Mouse (Mus musculus): ENCODE data around the gene Ssrp1. TPM values are rescaled to one million over a fixed set of nuclear protein-coding genes. Genes with fewer than 3 reads are reported as not detected.
A peak's percentile ranks its signal among the peaks of the same experiment; 100 is the strongest.

The Ssrp1 gene
- total and polyA plus RNA-seq, 3 experiments, result 239 to 875 (median 420) TPM

DNA sequence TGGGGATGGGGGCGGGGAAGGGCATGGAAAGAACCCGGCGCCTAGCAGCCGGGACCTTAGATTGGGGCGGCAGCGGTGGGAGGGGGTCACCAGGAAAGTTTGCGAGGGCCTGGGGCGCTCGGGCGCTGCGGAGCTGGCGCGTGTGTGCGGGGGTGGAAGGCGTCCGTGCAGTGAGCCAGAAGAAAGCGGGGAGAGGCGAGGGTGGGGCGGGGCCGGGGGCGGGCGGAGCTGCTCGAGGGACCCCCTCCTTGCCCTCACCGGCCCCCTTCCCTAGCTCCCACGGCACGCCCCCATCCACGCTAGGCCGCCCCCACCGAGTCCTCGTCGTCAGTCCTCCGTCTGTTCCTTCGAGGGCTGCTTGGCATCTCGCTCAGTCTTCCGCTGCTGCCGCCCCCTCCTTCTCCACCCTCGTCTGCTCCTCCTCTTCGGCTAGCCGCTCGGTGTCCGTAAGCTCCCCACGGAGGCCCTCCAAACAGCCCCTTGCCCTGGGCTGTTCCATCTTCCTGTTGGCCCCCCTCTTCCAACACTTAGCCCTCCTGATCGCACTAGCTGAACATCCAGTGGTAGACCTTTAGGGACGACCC, 11.2 kb downstream of the Ssrp1 start:
- no peaks in the 10 kb centered on the region for H3K27me3 ChIP-seq (ENCODE audit: control insufficient read depth in 1 of 2, insufficient read depth in 2 of 2, low read length in 2 of 2)
- no peak for TF ChIP-seq ZKSCAN1 (IDR thresholded peaks at IDR 0.05; ENCODE audit: low read depth, low read length)
- no peak for TF ChIP-seq TCF12 (IDR thresholded peaks at IDR 0.05; ENCODE audit: low read depth, low read length)
- no peak for TF ChIP-seq MEF2A (IDR thresholded peaks at IDR 0.05; ENCODE audit: extremely low read depth, insufficient replicate concordance, low read depth, low read length, poor library complexity, severe bottlenecking)
- TF ChIP-seq NRF1 (IDR thresholded peaks at IDR 0.05; ENCODE audit: insufficient read depth, low read depth, low read length, poor library complexity, severe bottlenecking), result no peak
- peak; percentile 41; the same call in 1 of the 2 replicates for TF ChIP-seq SIN3A (IDR thresholded peaks at IDR 0.05; ENCODE audit: low read length)
- peak; percentile 47; the same call in 1 of the 2 replicates for TF ChIP-seq MAZ (IDR thresholded peaks at IDR 0.05; ENCODE audit: low read depth, low read length)
- TF ChIP-seq MXI1 (IDR thresholded peaks at IDR 0.05; ENCODE audit: low read depth, low read length), result no peak
- TF ChIP-seq POLR2A (IDR thresholded peaks at IDR 0.05; ENCODE audit: control insufficient read depth in 1 of 2, insufficient read depth in 1 of 2, low read depth in 1 of 2, low read length in 2 of 2, poor library complexity in 1 of 2), result peak in 1 of 2 experiments; percentile 25; a peak in 1 of 4 replicates
- no peak for TF ChIP-seq USF2 (IDR thresholded peaks at IDR 0.05; ENCODE audit: borderline replicate concordance in 1 of 2, insufficient read depth in 1 of 2, low read depth in 1 of 2, low read length in 2 of 2)
- no peak for TF ChIP-seq MAFK (IDR thresholded peaks at IDR 0.05; ENCODE audit: borderline replicate concordance, low read depth, low read length)
- TF ChIP-seq RCOR1 (IDR thresholded peaks at IDR 0.05; ENCODE audit: low read depth, low read length), result no peak
- TF ChIP-seq GABPA (IDR thresholded peaks at IDR 0.05; ENCODE audit: low read depth, low read length), result no peak
- no peak for TF ChIP-seq ETS1 (IDR thresholded peaks at IDR 0.05; ENCODE audit: low read depth, low read length)
- no peak for TF ChIP-seq JUND (IDR thresholded peaks at IDR 0.05; ENCODE audit: low read depth, low read length)
- DNase-seq (ENCODE audit: low read depth, low spot score), result peak; percentile 71
- H3K4me3 ChIP-seq (ENCODE audit: control insufficient read depth in 1 of 2, insufficient read depth in 1 of 2, low read depth in 2 of 2, low read length in 2 of 2), result peak overlapping the region; percentile 56 to 92
- peaks cover 0 to 4% of the 10 kb centered on the region in 2 experiments; a peak in 2 of 4 replicates for H3K4me1 ChIP-seq (ENCODE audit: control insufficient read depth in 1 of 2, insufficient read depth in 2 of 2, low read length in 2 of 2)
- H3K79me2 ChIP-seq (ENCODE audit: control insufficient read depth, insufficient read depth, low read length, poor library complexity), result no peaks in the 10 kb centered on the region; the same call in 1 of the 2 replicates
- H3K27ac ChIP-seq (ENCODE audit: control insufficient read depth, low read depth, low read length), result peak overlapping the region; percentile 6; the same call in 1 of the 2 replicates
- H3K9ac ChIP-seq (ENCODE audit: control insufficient read depth, low read depth, low read length, poor library complexity, severe bottlenecking), result peak overlapping the region; percentile 76
- H3K9me3 ChIP-seq (replicated peaks; ENCODE audit: insufficient read depth, low read length), result no peaks in the 10 kb centered on the region
- peaks cover 4 to 7% of the 10 kb centered on the region in 2 experiments; a peak in 3 of 4 replicates for H3K36me3 ChIP-seq (ENCODE audit: control insufficient read depth in 1 of 2, insufficient read depth in 2 of 2, low read length in 2 of 2)

DNA sequence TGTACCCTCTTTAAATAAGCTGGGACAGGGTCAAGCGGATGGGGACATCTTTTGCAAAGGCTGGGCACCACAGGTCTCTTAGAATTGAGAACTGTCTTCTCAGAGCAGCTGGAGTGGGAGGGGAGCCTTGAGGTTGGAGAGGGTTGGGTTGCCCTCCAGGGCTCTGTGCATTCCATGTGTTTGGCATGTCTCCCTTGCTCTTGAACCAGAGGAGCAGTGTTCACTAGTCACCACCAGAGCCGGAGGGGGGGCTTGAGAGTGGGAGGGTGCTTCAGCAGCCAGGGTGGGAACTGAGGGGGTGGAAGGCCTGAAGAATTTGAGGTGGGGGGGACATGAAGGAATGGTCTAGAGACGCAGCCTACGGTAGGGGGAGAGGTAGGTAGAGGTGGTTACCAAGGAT, 12.2 kb downstream of the Ssrp1 start:
- peaks cover 0 to 4% of the 10 kb centered on the region in 2 experiments; a peak in 2 of 4 replicates for H3K4me1 ChIP-seq (ENCODE audit: control insufficient read depth in 1 of 2, insufficient read depth in 2 of 2, low read length in 2 of 2)
- H3K27me3 ChIP-seq (ENCODE audit: control insufficient read depth in 1 of 2, insufficient read depth in 2 of 2, low read length in 2 of 2), result no peaks in the 10 kb centered on the region
- peaks cover 4 to 7% of the 10 kb centered on the region in 2 experiments; a peak in 3 of 4 replicates for H3K36me3 ChIP-seq (ENCODE audit: control insufficient read depth in 1 of 2, insufficient read depth in 2 of 2, low read length in 2 of 2)
- TF ChIP-seq ELF1 (IDR thresholded peaks at IDR 0.05; ENCODE audit: low read depth, low read length) (no peak), POLR2AphosphoS2 (IDR thresholded peaks at IDR 0.05; ENCODE audit: low read length) (no peak), USF1 (IDR thresholded peaks at IDR 0.05; ENCODE audit: low read depth, low read length) (no peak), UBTF (IDR thresholded peaks at IDR 0.05; ENCODE audit: borderline replicate concordance, insufficient read depth, low read depth, low read length) (no peak), RCOR1 (IDR thresholded peaks at IDR 0.05; ENCODE audit: low read depth, low read length) (no peak), SMC3 (IDR thresholded peaks at IDR 0.05; ENCODE audit: low read depth, low read length) (no peak), HCFC1 (IDR thresholded peaks at IDR 0.05; ENCODE audit: low read depth, low read length) (no peak), POLR2A (IDR thresholded peaks at IDR 0.05; ENCODE audit: control insufficient read depth in 1 of 2, insufficient read depth in 1 of 2, low read depth in 1 of 2, low read length in 2 of 2, poor library complexity in 1 of 2) (no peak), BHLHE40 (IDR thresholded peaks at IDR 0.05; ENCODE audit: borderline replicate concordance, low read depth, low read length) (no peak), NRF1 (IDR thresholded peaks at IDR 0.05; ENCODE audit: insufficient read depth, low read depth, low read length, poor library complexity, severe bottlenecking) (no peak), ZMIZ1 (IDR thresholded peaks at IDR 0.05; ENCODE audit: low read depth, low read length) (no peak), MAFK (IDR thresholded peaks at IDR 0.05; ENCODE audit: borderline replicate concordance, low read depth, low read length) (no peak), MYC (IDR thresholded peaks at IDR 0.05; ENCODE audit: low read depth, low read length) (no peak), RAD21 (IDR thresholded peaks at IDR 0.05; ENCODE audit: low read depth, low read length) (no peak), CHD1 (IDR thresholded peaks at IDR 0.05; ENCODE audit: low read depth, low read length) (no peak), MEF2A (IDR thresholded peaks at IDR 0.05; ENCODE audit: extremely low read depth, insufficient replicate concordance, low read depth, low read length, poor library complexity, severe bottlenecking) (no peak), GATA1 (IDR thresholded peaks at IDR 0.05; ENCODE audit: low read depth, low read length) (no peak)
- H3K9me3 ChIP-seq (replicated peaks; ENCODE audit: insufficient read depth, low read length), result no peaks in the 10 kb centered on the region
- H3K79me2 ChIP-seq (ENCODE audit: control insufficient read depth, insufficient read depth, low read length, poor library complexity), result no peaks in the 10 kb centered on the region; the same call in 1 of the 2 replicates
- DNase-seq (ENCODE audit: low read depth, low spot score), result no peak
- no peak overlapping the region for H3K4me3 ChIP-seq (ENCODE audit: control insufficient read depth in 1 of 2, insufficient read depth in 1 of 2, low read depth in 2 of 2, low read length in 2 of 2)
- no peak overlapping the region for H3K9ac ChIP-seq (ENCODE audit: control insufficient read depth, low read depth, low read length, poor library complexity, severe bottlenecking)
- H3K27ac ChIP-seq (ENCODE audit: control insufficient read depth, low read depth, low read length), result no peak overlapping the region
